Mouse (Mus musculus): ENCODE results near the gene Tns3. TPM values are rescaled to one million over a fixed set of nuclear protein-coding genes. Genes with fewer than 3 reads are reported as not detected.

Gene Tns3
- polyA plus RNA-seq (2014; fragmentation: Nextera tagmentation; extraction: Ambion mirVana), result 10.1 and 11.7 TPM in 2 replicates

DNA sequence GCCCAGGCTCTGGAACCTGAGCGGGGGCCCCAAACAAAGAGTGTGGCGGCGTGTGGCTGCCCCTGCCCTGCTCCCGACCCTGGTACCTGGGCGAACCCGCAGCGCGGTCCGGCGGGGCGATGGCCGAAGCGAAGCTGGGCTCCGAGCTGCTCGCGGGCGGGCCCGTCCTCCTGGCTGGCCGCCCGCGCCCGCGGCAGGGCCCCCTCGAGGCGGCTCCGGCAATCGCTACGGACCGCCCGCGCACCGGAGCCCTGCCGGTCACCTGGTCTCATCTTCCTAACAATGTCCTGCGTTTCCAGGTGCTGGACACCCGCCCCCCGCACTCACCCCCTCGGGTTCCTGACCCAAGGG lies at the start of gene Tns3:
Tns3 (minus strand) TSS at position 143 of the 351 bp plus-strand sequence.
- Histone ChIP-seq H3K36me3 (ENCODE audit: control insufficient read depth, insufficient read depth, low read length) (no peaks in the 10 kb centered on the region), H3K4me2 (ENCODE audit: low read depth) (peak within 1 kb of the TSS; percentile 97), H3K4me3 (ENCODE audit: low read depth, low read length) (peak within 1 kb of the TSS; percentile 67), H3K9ac (ENCODE audit: low read length) (peak within 1 kb of the TSS; percentile 87), H3K4me1 (ENCODE audit: control insufficient read depth, insufficient read depth, low read length) (0 out of 2 replicates have a peak, but pooled peaks cover 10% of the 10 kb centered on the region), H3K27me3 (ENCODE audit: control insufficient read depth, insufficient read depth, low read length) (0 out of 2 replicates have a peak, but pooled peaks cover 3% of the 10 kb centered on the region), H3K9me3 (ENCODE audit: control insufficient read depth, low read length) (no peaks in the 10 kb centered on the region), H3K27ac (ENCODE audit: low read depth, low read length) (0 out of 2 replicates have a peak within 1 kb of the TSS, but pooled peaks have one; percentile 27)
- ATAC-seq (ENCODE audit: insufficient read depth, low FRiP score, low TSS enrichment) (peak; percentile 82), DNase-seq (ENCODE audit: low spot score) (peak; percentile 76)
- 0% methylated on average over 37 of the region's 37 CpGs for WGBS

DNA sequence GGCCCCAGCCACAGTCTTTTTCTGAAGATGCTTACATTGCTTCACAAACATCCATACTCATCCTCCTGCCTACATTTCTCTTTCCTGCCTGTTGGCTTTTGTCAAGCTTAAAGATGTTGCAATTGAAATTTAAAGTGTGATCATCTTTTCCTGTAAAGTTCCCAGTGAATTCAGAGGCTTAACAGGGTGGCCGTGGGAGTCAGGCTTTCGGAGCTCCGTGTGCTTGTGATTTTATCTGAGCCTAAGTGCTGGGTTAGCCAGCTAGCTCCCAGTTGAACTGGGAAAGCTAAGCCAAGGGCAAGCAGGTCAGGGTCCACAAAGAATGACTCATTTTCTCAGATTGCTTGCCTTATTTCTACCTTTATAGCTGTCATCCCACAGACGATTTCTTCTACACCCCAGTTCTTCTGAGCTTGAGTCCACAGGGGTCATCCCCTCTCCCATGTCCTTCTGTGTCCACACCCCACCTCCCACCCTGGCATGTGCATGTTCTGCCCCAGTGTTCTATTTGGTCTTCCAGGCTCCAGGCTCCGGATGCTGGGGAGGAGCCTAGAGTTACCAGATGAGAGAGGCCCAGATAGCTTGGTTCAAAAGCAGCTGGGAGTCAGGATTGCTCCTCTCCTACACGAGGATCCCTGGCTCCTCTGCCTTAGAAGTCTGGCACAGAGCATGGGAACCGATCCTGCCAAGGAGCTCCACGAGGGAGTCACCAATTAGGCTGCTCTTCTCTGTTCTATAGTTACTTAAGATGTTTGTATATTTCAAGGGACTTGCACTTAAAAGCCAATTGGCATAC lies 42.1 kb upstream of the Tns3 start:
- no peak overlapping the region for H3K4me2 ChIP-seq (ENCODE audit: low read depth)
- no peaks in the 10 kb centered on the region for H3K36me3 ChIP-seq (ENCODE audit: control insufficient read depth, insufficient read depth, low read length)
- H3K9ac ChIP-seq (ENCODE audit: low read length), result no peak overlapping the region
- DNase-seq (ENCODE audit: low spot score) (no peak), ATAC-seq (ENCODE audit: insufficient read depth, low FRiP score, low TSS enrichment) (no peak)
- H3K4me1 ChIP-seq (ENCODE audit: control insufficient read depth, insufficient read depth, low read length), result no peaks in the 10 kb centered on the region
- WGBS, result 73% methylated on average over 8 of the region's 8 CpGs
- H3K9me3 ChIP-seq (ENCODE audit: control insufficient read depth, low read length), result no peaks in the 10 kb centered on the region
- H3K4me3 ChIP-seq (ENCODE audit: low read depth, low read length), result no peak overlapping the region
- no peaks in the 10 kb centered on the region for H3K27me3 ChIP-seq (ENCODE audit: control insufficient read depth, insufficient read depth, low read length)
- no peak overlapping the region for H3K27ac ChIP-seq (ENCODE audit: low read depth, low read length)

DNA sequence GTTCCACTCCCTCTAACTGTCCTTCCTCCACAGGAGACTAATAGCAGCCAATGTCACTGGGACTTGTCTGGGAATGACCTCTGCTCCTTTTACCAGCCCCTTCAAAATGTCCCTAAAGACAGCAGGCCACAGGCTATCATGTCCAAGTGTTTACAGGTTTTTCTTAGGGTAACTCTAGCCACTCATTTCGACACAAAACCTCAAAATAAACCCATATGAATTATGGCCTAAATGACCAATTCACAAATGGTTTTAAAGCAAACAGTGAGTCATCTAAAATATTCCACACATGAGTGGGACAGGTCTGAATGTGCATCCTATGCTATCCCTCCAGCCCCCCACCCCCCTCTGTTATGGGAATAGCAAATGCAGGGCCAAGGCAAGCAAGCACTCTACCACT lies 40.8 kb upstream of the Tns3 start:
- Histone ChIP-seq H3K4me3 (ENCODE audit: low read depth, low read length) (no peak overlapping the region), H3K36me3 (ENCODE audit: control insufficient read depth, insufficient read depth, low read length) (no peaks in the 10 kb centered on the region), H3K27ac (ENCODE audit: low read depth, low read length) (no peak overlapping the region), H3K27me3 (ENCODE audit: control insufficient read depth, insufficient read depth, low read length) (no peaks in the 10 kb centered on the region), H3K9me3 (ENCODE audit: control insufficient read depth, low read length) (no peaks in the 10 kb centered on the region), H3K9ac (ENCODE audit: low read length) (no peak overlapping the region), H3K4me2 (ENCODE audit: low read depth) (no peak overlapping the region), H3K4me1 (ENCODE audit: control insufficient read depth, insufficient read depth, low read length) (no peaks in the 10 kb centered on the region)
- ATAC-seq (ENCODE audit: insufficient read depth, low FRiP score, low TSS enrichment) (no peak), DNase-seq (ENCODE audit: low spot score) (no peak)
- 74% methylated on average over 1 of the region's 1 CpGs for WGBS

DNA sequence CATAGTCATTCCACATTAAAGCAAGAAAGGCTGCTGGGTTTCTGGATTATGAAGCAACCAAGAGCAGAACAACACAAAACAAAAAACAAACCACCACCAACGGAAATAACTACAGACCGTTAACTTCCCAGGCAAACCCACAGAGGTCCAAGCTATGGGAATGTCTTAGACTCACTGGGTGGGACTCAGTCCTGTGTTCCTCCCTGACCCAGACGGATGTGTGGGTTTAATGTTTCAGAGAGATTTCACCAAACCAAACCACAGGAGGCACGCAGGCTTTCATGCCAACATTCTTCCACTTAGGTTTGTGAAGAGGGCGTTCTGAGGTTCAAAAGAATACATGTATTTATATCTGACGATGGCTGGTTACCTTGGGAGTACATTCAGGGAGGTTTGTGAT lies 39.5 kb upstream of the Tns3 start:
- Histone ChIP-seq H3K4me1 (ENCODE audit: control insufficient read depth, insufficient read depth, low read length) (no peaks in the 10 kb centered on the region), H3K27ac (ENCODE audit: low read depth, low read length) (no peak overlapping the region), H3K36me3 (ENCODE audit: control insufficient read depth, insufficient read depth, low read length) (no peaks in the 10 kb centered on the region), H3K4me3 (ENCODE audit: low read depth, low read length) (no peak overlapping the region), H3K4me2 (ENCODE audit: low read depth) (no peak overlapping the region), H3K9me3 (ENCODE audit: control insufficient read depth, low read length) (no peaks in the 10 kb centered on the region), H3K9ac (ENCODE audit: low read length) (no peak overlapping the region), H3K27me3 (ENCODE audit: control insufficient read depth, insufficient read depth, low read length) (no peaks in the 10 kb centered on the region)
- no peak for DNase-seq (ENCODE audit: low spot score)
- 78% methylated on average over 6 of the region's 6 CpGs for WGBS
- no peak for ATAC-seq (ENCODE audit: insufficient read depth, low FRiP score, low TSS enrichment)

DNA sequence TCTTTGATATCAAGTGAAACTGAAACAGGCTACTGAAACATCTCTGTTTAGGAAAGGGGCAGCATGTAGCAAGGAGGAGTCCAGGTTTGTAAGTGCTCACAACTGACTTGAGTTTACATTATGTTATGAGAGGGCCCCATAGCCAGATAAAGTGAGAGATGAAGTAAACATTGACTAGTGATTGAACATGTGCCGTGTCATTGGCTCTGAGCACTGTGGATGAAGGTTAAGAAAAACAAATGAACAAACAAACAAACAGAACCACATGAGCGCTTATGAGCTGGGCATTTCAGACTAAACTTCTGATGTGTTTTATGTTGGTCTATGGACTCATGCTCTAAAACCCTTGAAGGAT lies 38.2 kb upstream of the Tns3 start:
- Histone ChIP-seq H3K9ac (ENCODE audit: low read length) (no peak overlapping the region), H3K4me1 (ENCODE audit: control insufficient read depth, insufficient read depth, low read length) (no peaks in the 10 kb centered on the region), H3K9me3 (ENCODE audit: control insufficient read depth, low read length) (no peaks in the 10 kb centered on the region), H3K4me3 (ENCODE audit: low read depth, low read length) (no peak overlapping the region), H3K4me2 (ENCODE audit: low read depth) (no peak overlapping the region), H3K27ac (ENCODE audit: low read depth, low read length) (no peak overlapping the region), H3K36me3 (ENCODE audit: control insufficient read depth, insufficient read depth, low read length) (no peaks in the 10 kb centered on the region), H3K27me3 (ENCODE audit: control insufficient read depth, insufficient read depth, low read length) (no peaks in the 10 kb centered on the region)
- ATAC-seq (ENCODE audit: insufficient read depth, low FRiP score, low TSS enrichment) (no peak), DNase-seq (ENCODE audit: low spot score) (no peak)
- WGBS, result 94% methylated on average over 2 of the region's 2 CpGs

DNA sequence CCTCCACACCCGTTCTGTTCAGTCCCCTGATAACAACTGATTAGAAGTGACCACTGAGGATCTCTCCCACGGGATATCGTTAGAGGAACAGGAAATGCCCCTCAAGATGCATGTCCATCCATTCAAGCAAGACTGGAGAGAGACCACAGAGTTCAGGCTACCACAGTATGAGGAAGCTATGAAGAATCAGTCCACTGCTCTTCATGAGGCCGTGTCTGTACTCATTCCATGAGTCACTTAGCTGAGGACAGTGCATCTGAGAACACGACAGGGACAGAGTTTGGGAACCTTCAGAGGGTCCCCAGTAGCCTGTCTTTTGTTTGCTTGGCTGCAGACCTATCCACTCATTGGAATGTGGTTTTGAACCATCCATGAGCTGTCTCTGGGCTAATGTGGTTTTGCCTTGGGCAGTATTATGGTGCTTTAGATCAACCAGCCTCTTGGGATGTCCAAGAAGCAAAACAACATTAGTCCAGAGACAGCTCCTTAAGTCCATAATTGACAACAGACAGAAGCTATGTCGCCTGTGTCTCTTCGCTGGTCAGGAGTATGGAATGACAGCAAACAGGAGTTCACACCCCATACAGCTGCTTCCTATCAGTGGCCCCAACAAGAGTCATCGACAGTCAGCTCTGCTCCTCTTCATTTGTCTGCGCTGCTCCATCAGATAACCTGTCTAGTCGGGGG lies 37.7 kb upstream of the Tns3 start:
- 80% methylated on average over 10 of the region's 10 CpGs for WGBS
- Histone ChIP-seq H3K27ac (ENCODE audit: low read depth, low read length) (no peak overlapping the region), H3K4me3 (ENCODE audit: low read depth, low read length) (no peak overlapping the region), H3K36me3 (ENCODE audit: control insufficient read depth, insufficient read depth, low read length) (no peaks in the 10 kb centered on the region), H3K4me2 (ENCODE audit: low read depth) (no peak overlapping the region), H3K9ac (ENCODE audit: low read length) (no peak overlapping the region), H3K27me3 (ENCODE audit: control insufficient read depth, insufficient read depth, low read length) (no peaks in the 10 kb centered on the region), H3K4me1 (ENCODE audit: control insufficient read depth, insufficient read depth, low read length) (no peaks in the 10 kb centered on the region), H3K9me3 (ENCODE audit: control insufficient read depth, low read length) (no peaks in the 10 kb centered on the region)
- DNase-seq (ENCODE audit: low spot score), result no peak
- ATAC-seq (ENCODE audit: insufficient read depth, low FRiP score, low TSS enrichment), result no peak

DNA sequence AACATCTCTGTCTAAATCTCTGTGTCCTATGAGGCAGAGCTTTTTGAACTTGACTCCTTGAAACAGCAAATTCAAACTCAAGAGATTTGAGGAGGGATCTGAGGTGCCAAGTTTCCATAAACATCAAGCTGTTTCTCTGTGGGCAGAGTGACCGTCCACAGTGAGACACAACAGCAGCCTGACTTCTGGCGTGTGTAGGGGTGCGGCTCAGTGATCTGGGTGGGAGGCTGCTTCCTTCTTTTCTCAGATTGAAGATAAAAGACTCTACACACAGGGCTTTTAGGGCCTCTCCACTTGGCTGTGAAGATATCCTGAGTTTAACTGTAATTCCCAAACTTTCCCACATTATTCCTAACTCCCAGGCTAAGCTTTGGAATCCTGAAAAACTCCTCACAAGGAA lies 37.1 kb upstream of the Tns3 start:
- H3K4me1 ChIP-seq (ENCODE audit: control insufficient read depth, insufficient read depth, low read length), result no peaks in the 10 kb centered on the region
- no peak overlapping the region for H3K4me3 ChIP-seq (ENCODE audit: low read depth, low read length)
- H3K27me3 ChIP-seq (ENCODE audit: control insufficient read depth, insufficient read depth, low read length), result no peaks in the 10 kb centered on the region
- H3K36me3 ChIP-seq (ENCODE audit: control insufficient read depth, insufficient read depth, low read length), result no peaks in the 10 kb centered on the region
- WGBS, result 68% methylated on average over 3 of the region's 3 CpGs
- no peak overlapping the region for H3K27ac ChIP-seq (ENCODE audit: low read depth, low read length)
- DNase-seq (ENCODE audit: low spot score) (no peak), ATAC-seq (ENCODE audit: insufficient read depth, low FRiP score, low TSS enrichment) (no peak)
- H3K9me3 ChIP-seq (ENCODE audit: control insufficient read depth, low read length), result no peaks in the 10 kb centered on the region
- H3K4me2 ChIP-seq (ENCODE audit: low read depth), result no peak overlapping the region
- no peak overlapping the region for H3K9ac ChIP-seq (ENCODE audit: low read length)

- 84% methylated on average over 8 of the region's 8 CpGs for WGBS
- H3K27ac ChIP-seq (ENCODE audit: low read depth, low read length), result no peak overlapping the region
- no peak overlapping the region for H3K4me2 ChIP-seq (ENCODE audit: low read depth)
- no peak overlapping the region for H3K9ac ChIP-seq (ENCODE audit: low read length)
- H3K9me3 ChIP-seq (ENCODE audit: control insufficient read depth, low read length), result no peaks in the 10 kb centered on the region
- no peaks in the 10 kb centered on the region for H3K27me3 ChIP-seq (ENCODE audit: control insufficient read depth, insufficient read depth, low read length)
- no peak overlapping the region for H3K4me3 ChIP-seq (ENCODE audit: low read depth, low read length)
- H3K4me1 ChIP-seq (ENCODE audit: control insufficient read depth, insufficient read depth, low read length), result no peaks in the 10 kb centered on the region
- ATAC-seq (ENCODE audit: insufficient read depth, low FRiP score, low TSS enrichment) (no peak), DNase-seq (ENCODE audit: low spot score) (no peak)
- H3K36me3 ChIP-seq (ENCODE audit: control insufficient read depth, insufficient read depth, low read length), result no peaks in the 10 kb centered on the region
These were observed 36.4 kb upstream of the Tns3 start for GRCm38 (mm10) chr11:8700641-8701221.
